Mouse (Mus musculus) embryonic facial prominence, embryonic 12.5 days (tissue): ENCODE measurements at regions not wholly inside any gene's neighbourhood (a gene's known extent, or its start where the extent isn't known, plus 50 kb on each side); places are given as distances from the start of the nearest gene placed in this dataset.
A peak's percentile ranks its signal among the peaks of the same experiment; 100 is the strongest.

Source experiments
- ATAC-seq: fragments of 200-750 bp; cut with Nextera tagmentation; 2 replicates; pipeline ENCODE4 v1.8.0; 2017; ENCODE audit not compliant: insufficient number of reproducible peaks, insufficient read depth, low FRiP score, low TSS enrichment
- H3K27ac ChIP-seq: fragments of 300-500 bp; sonication (generic); 2 replicates; pipeline ENCODE4 v1.5.1; 2016; ENCODE audit warnings: mild to moderate bottlenecking
- H3K27me3 ChIP-seq: fragments of 300-500 bp; sonication (generic); 2 replicates; pipeline ENCODE4 v1.6.1; 2016; ENCODE audit warnings: mild to moderate bottlenecking, moderate library complexity
- H3K36me3 ChIP-seq: fragments of 300-500 bp; sonication (generic); 2 replicates; pipeline ENCODE4 v1.6.1; 2016; ENCODE audit warnings: mild to moderate bottlenecking
- H3K4me1 ChIP-seq: fragments of 300-500 bp; sonication (generic); 2 replicates; pipeline ENCODE4 v1.6.1; 2016
- H3K4me2 ChIP-seq: fragments of 300-500 bp; sonication (generic); replicated peaks from 2 replicates; pipeline ENCODE4 v1.6.1; 2016; ENCODE audit warnings: mild to moderate bottlenecking, moderate library complexity
- H3K4me3 ChIP-seq: fragments of 300-500 bp; sonication (generic); 2 replicates; pipeline ENCODE4 v1.5.1; 2016; ENCODE audit warnings: mild to moderate bottlenecking
- H3K9ac ChIP-seq: fragments of 300-500 bp; sonication (generic); 2 replicates; pipeline ENCODE4 v1.6.1; 2016; ENCODE audit warnings: mild to moderate bottlenecking, moderate library complexity
- H3K9me3 ChIP-seq: fragments of 300-500 bp; sonication (generic); 2 replicates; pipeline ENCODE4 v1.6.1; 2016; ENCODE audit warnings: mild to moderate bottlenecking, moderate library complexity
- WGBS: fragments of 180-500 bp; shearing (Covaris S2); methylation state at CpG from one replicate; pipeline ENCODE4 v1.1.7; 2016; 5-methylcytosine and 5-hydroxymethylcytosine counted together

- H3K27me3 ChIP-seq: no peaks in the 10 kb centered on the region
- no peak overlapping the region for H3K4me2 ChIP-seq
- H3K9ac ChIP-seq: no peak overlapping the region
- H3K4me1 ChIP-seq: no peaks in the 10 kb centered on the region; the same call in 1 of the 2 replicates
- no peak for ATAC-seq
- H3K27ac ChIP-seq: no peak overlapping the region
- 52% methylated on average over 11 of the region's 11 CpGs for WGBS
- H3K36me3 ChIP-seq: no peaks in the 10 kb centered on the region
- no peaks in the 10 kb centered on the region for H3K9me3 ChIP-seq
- no peak overlapping the region for H3K4me3 ChIP-seq
Measured at GRCm38 (mm10) chr11:19747097-19747972, 176.8 kb upstream of the Spred2 start.

- Histone ChIP-seq H3K4me3 (no peak overlapping the region), H3K9me3 (no peaks in the 10 kb centered on the region), H3K4me2 (no peak overlapping the region), H3K9ac (no peak overlapping the region), H3K27me3 (no peaks in the 10 kb centered on the region), H3K4me1 (no peaks in the 10 kb centered on the region; the same call in 1 of the 2 replicates), H3K27ac (no peak overlapping the region), H3K36me3 (no peaks in the 10 kb centered on the region)
- 51% methylated on average over 14 of the region's 14 CpGs for WGBS
- ATAC-seq: no peak
Measured at GRCm38 (mm10) chr11:19747973-19748559, 176.1 kb upstream of the Spred2 start.

GRCm38 (mm10) chr11:19758892-19759291 lies 165.3 kb upstream of the Spred2 start:
- 85% methylated on average over 4 of the region's 4 CpGs for WGBS
- H3K4me1 ChIP-seq: no peaks in the 10 kb centered on the region
- H3K27ac ChIP-seq: no peak overlapping the region
- no peaks in the 10 kb centered on the region for H3K36me3 ChIP-seq
- no peaks in the 10 kb centered on the region for H3K9me3 ChIP-seq
- no peak overlapping the region for H3K4me2 ChIP-seq
- ATAC-seq: no peak
- no peak overlapping the region for H3K4me3 ChIP-seq
- H3K27me3 ChIP-seq: 0 out of 2 replicates have a peak, but pooled peaks cover 5% of the 10 kb centered on the region
- H3K9ac ChIP-seq: no peak overlapping the region

GRCm38 (mm10) chr11:19760861-19761693 lies 163.1 kb upstream of the Spred2 start:
- WGBS: 12% methylated on average over 16 of the region's 16 CpGs
- Histone ChIP-seq H3K4me1 (no peaks in the 10 kb centered on the region), H3K4me3 (peak overlapping the region; percentile 11; the same call in 1 of the 2 replicates), H3K27ac (no peak overlapping the region), H3K27me3 (0 out of 2 replicates have a peak, but pooled peaks cover 5% of the 10 kb centered on the region), H3K9me3 (no peaks in the 10 kb centered on the region), H3K4me2 (peak overlapping the region; percentile 35), H3K36me3 (no peaks in the 10 kb centered on the region), H3K9ac (no peak overlapping the region)
- ATAC-seq: no peak

GRCm38 (mm10) chr11:19761694-19761976 lies 162.5 kb upstream of the Spred2 start:
- no peak; the same call in 1 of the 2 replicates for ATAC-seq
- H3K9me3 ChIP-seq: no peaks in the 10 kb centered on the region
- 0 out of 2 replicates have a peak, but pooled peaks cover 5% of the 10 kb centered on the region for H3K27me3 ChIP-seq
- H3K4me3 ChIP-seq: no peak overlapping the region
- no peak overlapping the region for H3K27ac ChIP-seq
- no peaks in the 10 kb centered on the region for H3K4me1 ChIP-seq
- WGBS: 44% methylated on average over 4 of the region's 4 CpGs
- H3K9ac ChIP-seq: no peak overlapping the region
- H3K36me3 ChIP-seq: no peaks in the 10 kb centered on the region
- no peak overlapping the region for H3K4me2 ChIP-seq

GRCm38 (mm10) chr11:19767316-19767715 lies 156.9 kb upstream of the Spred2 start:
- H3K4me2 ChIP-seq: no peak overlapping the region
- no peaks in the 10 kb centered on the region for H3K36me3 ChIP-seq
- no peak overlapping the region for H3K9ac ChIP-seq
- no peaks in the 10 kb centered on the region for H3K4me1 ChIP-seq
- H3K4me3 ChIP-seq: no peak overlapping the region
- H3K27me3 ChIP-seq: 0 out of 2 replicates have a peak, but pooled peaks cover under 1% of the 10 kb centered on the region
- H3K27ac ChIP-seq: no peak overlapping the region
- H3K9me3 ChIP-seq: no peaks in the 10 kb centered on the region
- no peak for ATAC-seq
- 81% methylated on average over 5 of the region's 5 CpGs for WGBS

GRCm38 (mm10) chr11:19767871-19768270 lies 156.3 kb upstream of the Spred2 start:
- Histone ChIP-seq H3K9ac (no peak overlapping the region), H3K27ac (no peak overlapping the region), H3K4me1 (no peaks in the 10 kb centered on the region), H3K36me3 (no peaks in the 10 kb centered on the region), H3K9me3 (no peaks in the 10 kb centered on the region), H3K4me2 (no peak overlapping the region), H3K27me3 (no peaks in the 10 kb centered on the region), H3K4me3 (no peak overlapping the region)
- ATAC-seq: no peak
- WGBS: 89% methylated on average over 9 of the region's 9 CpGs

GRCm38 (mm10) chr11:19768962-19769361 lies 155.2 kb upstream of the Spred2 start:
- WGBS: 87% methylated on average over 1 of the region's 1 CpGs
- H3K4me1 ChIP-seq: no peaks in the 10 kb centered on the region
- no peaks in the 10 kb centered on the region for H3K36me3 ChIP-seq
- no peak overlapping the region for H3K27ac ChIP-seq
- ATAC-seq: no peak
- no peaks in the 10 kb centered on the region for H3K27me3 ChIP-seq
- no peak overlapping the region for H3K9ac ChIP-seq
- no peak overlapping the region for H3K4me2 ChIP-seq
- no peaks in the 10 kb centered on the region for H3K9me3 ChIP-seq
- no peak overlapping the region for H3K4me3 ChIP-seq

GRCm38 (mm10) chr11:19774010-19774409 lies 150.2 kb upstream of the Spred2 start:
- no peak for ATAC-seq
- Histone ChIP-seq H3K9ac (no peak overlapping the region), H3K27ac (no peak overlapping the region), H3K27me3 (no peaks in the 10 kb centered on the region), H3K4me3 (no peak overlapping the region), H3K36me3 (no peaks in the 10 kb centered on the region), H3K9me3 (no peaks in the 10 kb centered on the region), H3K4me2 (no peak overlapping the region), H3K4me1 (no peaks in the 10 kb centered on the region)
- WGBS: 28% methylated on average over 9 of the region's 9 CpGs

- no peak overlapping the region for H3K4me3 ChIP-seq
- ATAC-seq: no peak
- no peaks in the 10 kb centered on the region for H3K27me3 ChIP-seq
- no peak overlapping the region for H3K4me2 ChIP-seq
- H3K4me1 ChIP-seq: no peaks in the 10 kb centered on the region
- H3K9me3 ChIP-seq: no peaks in the 10 kb centered on the region
- no peaks in the 10 kb centered on the region for H3K36me3 ChIP-seq
- WGBS: 76% methylated on average over 4 of the region's 4 CpGs
- H3K27ac ChIP-seq: no peak overlapping the region
- H3K9ac ChIP-seq: no peak overlapping the region
Measured at GRCm38 (mm10) chr11:19775741-19776140, 148.4 kb upstream of the Spred2 start.

- WGBS: 81% methylated on average over 9 of the region's 9 CpGs
- no peak overlapping the region for H3K9ac ChIP-seq
- no peaks in the 10 kb centered on the region for H3K27me3 ChIP-seq
- H3K36me3 ChIP-seq: no peaks in the 10 kb centered on the region
- no peak overlapping the region for H3K27ac ChIP-seq
- no peak for ATAC-seq
- H3K4me3 ChIP-seq: no peak overlapping the region
- no peaks in the 10 kb centered on the region for H3K9me3 ChIP-seq
- H3K4me2 ChIP-seq: no peak overlapping the region
- H3K4me1 ChIP-seq: no peaks in the 10 kb centered on the region
Measured at GRCm38 (mm10) chr11:19776473-19777200, 147.5 kb upstream of the Spred2 start.
